Mouse (Mus musculus): ENCODE results near the gene Fis1.
"Not testable (repeated sequence)": the region's sequence is repeated elsewhere in the genome, so short reads cannot be mapped to it uniquely, and the experiment has no call there.

Fis1 gene

DNA sequence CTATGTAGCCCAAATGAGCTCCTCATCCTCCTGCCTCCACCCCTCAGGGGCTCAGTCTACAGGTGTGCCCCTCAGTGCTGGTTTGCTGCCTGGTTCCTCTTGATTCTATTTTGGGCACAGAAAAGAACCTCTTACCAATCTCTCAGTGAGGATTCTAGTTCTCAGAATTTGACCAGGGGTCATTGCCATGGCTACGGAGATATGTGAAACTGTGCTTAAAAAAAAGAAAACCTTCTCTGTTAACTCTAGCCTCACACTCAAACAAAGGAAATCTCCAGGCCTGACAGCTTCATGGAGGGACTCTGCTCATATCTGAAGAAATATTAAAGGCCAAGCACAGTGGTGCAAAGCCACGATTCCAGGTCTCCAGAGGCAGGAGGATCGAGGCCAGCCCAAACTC lies 10.3 kb upstream of the Fis1 start:
- no peak for DNase-seq

GRCm38 (mm10) chr5:136943382-136943781 lies 9.7 kb upstream of the Fis1 start:
- DNase-seq: no peak

DNA sequence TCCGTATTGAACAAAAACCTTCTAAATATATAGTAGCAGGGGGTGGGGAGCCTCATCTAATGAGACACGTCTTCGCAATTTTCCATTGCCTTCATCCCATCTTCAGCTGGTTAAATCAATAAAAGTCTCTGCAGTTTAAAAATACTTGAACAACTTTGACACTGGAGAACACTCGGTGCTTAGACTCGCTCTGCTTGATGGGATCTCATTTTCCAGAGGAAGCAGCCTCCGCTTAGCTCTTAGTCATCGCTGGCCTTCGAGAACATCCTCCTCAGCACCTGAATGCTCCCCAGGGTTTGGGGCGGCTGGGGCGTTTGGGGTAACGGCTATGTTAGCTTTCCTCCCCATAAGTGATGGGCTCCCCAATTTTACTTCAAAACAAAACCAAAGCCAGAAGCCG lies 8.0 kb upstream of the Fis1 start:
- no peak for DNase-seq

DNA sequence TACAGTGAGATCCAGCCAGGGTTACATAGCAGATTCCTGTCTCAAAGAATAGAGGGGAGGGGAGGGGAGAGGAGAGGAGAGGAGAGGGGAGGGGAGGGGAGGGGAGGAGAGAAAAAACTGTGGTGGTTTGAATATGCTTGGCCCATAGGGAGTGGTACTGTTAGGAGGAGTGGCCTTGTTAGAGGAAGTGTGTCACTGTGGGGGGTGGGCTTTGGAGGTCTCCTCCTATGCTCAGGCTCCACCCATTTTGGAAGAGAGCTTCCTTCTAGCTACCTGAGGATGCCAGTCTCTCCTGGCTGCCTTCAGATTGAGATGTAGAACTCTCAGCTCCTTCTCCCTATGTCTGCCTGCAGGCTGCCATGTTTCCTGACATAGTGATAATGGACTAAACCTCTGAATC lies 5.2 kb upstream of the Fis1 start:
- no peak for DNase-seq

DNA sequence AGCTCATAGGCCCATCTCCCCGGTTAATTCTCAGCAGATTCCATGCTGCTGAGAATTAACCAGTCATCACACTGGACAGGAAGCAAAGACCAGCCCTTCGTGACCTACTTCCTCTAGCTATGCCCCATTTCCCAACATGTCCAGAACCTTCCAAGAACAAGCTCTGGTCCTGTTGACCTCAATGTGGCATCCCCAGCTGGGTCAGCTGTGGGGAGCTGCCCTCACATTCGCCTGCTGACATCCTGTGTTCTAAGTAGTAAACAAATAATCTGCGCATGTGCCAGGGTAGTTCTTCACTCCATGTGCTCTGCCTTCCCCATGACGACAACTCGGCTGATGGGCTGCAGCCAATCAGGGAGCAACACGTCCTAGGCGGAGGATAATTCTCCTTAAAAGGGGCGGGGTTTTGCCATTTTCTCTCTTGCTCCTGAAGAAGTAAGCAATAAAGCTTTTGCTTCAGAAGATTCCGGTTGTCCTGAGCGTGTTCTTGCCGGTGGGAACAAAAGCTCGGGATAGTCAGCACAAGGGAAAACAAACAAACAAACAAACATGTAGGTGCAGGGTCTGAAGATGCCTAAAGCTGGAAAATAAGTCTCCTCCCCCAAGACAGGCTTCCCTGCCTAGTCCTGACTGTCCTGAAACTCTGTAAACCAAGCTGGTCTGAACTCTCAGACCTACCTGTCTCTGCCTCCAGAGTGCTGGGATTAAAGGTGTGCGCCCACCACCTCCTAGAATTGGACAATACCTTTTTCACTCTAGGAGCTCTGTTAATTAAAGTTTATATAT lies 3.3 kb upstream of the Fis1 start:
- DNase-seq: not testable (repeated sequence)

- DNase-seq: no peak
These were observed 2.6 kb upstream of the Fis1 start for GRCm38 (mm10) chr5:136950521-136950920.

GRCm38 (mm10) chr5:136952153-136952552 lies 922 bp upstream of the Fis1 start:
- DNase-seq: no peak

- peak; percentile 38 for DNase-seq
These were observed 421 bp downstream of the Fis1 start for GRCm38 (mm10) chr5:136953440-136953951.

DNA sequence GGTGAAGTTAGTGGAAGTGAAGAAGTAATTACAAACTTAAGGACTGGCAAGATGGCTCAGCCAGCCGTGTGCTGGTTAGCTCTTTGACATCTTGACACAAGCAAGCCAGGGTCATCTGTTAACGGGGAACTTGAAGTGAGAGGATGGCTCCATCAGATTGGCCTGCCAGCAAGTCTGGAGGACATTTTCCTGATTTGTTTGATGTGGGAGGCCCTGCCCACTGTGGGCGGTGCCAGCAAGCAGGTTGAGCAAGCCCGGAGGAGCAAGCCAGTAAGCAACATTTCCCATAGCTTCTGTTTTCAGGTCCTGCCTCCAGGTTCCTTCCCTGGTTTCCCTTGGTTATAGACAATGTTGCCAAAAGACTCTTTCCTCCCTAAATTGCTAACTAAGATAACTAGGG lies 2.5 kb downstream of the Fis1 start:
- no peak for DNase-seq

GRCm38 (mm10) chr5:136957250-136957649 lies 4.2 kb downstream of the Fis1 start:
- no peak for DNase-seq

- DNase-seq: peak; percentile 77
These were observed 6.0 kb downstream of the Fis1 start for GRCm38 (mm10) chr5:136958991-136959605.

DNA sequence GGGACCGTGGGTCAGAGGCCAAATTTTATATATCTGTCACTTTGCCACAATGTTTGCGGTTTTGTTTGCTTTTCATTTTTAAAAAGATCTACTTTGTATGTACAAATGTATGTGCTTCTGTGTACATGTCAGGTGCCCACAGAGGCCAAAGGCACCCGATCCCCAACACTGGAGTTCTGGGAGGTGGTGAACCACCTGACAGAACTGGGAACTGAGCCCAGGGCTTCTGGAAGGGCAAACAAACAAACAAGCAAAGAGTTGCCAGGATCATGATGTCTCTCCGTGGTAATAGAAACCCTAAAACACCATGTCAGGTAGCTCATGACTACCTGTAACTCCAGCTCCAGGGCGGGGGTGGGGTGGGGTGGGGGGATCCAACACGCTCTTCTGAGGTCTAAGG lies 7.0 kb downstream of the Fis1 start:
- DNase-seq: peak; percentile 65

- DNase-seq: no peak
These were observed 8.4 kb downstream of the Fis1 start for GRCm38 (mm10) chr5:136961334-136961982.

DNA sequence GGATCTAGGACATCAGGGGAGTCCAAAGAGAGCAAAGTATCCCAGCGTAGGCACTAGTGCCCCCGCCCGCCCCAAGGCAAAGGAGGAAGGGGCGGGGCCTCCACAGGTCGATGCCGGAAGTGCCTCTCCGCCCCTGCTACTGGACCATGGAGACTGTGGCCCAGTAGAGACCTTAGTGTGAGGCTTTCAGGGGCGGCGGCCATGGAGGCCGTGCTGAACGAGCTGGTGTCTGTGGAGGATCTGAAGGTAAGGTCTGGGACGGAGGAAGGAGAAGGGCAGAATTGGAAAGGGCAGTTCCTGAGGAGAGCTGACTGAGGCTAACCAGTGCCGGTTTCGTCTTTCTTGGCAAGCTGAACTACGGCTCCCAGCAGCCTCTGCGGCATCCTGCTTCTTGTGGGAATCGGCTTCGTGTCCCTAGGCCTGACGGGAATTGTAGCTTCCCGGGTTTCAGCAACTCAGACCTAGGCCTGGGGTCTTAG lies 8.9 kb downstream of the Fis1 start:
- peak; percentile 97 for DNase-seq

DNA sequence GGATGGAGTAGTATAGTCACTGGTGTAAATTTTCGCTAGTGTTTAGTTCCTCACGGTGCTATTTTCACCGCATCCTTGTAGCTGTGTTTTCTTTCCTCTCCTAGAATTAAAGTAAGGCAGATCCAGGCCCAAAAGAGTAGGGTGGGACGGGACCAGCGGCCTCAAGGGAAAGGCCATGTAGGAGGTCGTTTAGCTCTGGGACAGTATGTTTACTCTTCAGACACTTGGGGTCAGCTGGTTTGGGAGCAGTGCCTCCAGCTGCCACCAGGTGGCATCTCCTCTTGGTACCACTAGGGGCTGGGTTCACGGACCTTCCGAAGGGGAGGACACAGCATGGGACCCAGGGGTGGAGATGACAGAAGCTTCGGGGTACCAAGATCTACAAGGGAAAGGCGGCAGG lies 9.4 kb downstream of the Fis1 start:
- DNase-seq: peak; percentile 88

DNA sequence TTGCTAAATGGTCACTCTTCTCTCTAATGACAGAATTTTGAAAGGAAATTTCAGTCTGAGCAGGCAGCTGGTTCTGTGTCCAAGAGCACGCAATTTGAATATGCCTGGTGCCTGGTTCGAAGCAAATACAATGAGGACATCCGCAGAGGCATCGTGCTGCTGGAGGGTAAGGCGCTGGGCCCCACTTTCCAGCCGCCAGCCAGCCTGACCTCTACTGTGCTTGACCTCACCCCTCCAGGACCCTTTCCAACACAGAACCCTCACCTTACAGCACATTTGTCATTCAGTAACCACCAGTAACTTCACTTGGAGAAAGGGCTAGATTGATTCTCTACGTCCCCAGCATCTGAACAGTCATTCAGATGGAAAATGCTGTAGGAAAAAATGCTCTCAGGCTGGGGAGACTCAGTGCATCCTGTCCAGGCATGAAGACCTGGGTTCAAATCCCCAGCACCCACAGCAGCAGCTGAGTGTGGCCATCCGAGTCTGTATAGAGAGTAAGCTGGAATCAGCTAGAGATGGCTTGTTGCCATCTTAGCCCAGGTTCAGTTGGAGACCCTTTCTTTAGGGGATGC lies 10.0 kb downstream of the Fis1 start:
- peak; percentile 39 for DNase-seq

GRCm38 (mm10) chr5:136965210-136965609 lies 12.1 kb downstream of the Fis1 start:
- no peak for DNase-seq

DNA sequence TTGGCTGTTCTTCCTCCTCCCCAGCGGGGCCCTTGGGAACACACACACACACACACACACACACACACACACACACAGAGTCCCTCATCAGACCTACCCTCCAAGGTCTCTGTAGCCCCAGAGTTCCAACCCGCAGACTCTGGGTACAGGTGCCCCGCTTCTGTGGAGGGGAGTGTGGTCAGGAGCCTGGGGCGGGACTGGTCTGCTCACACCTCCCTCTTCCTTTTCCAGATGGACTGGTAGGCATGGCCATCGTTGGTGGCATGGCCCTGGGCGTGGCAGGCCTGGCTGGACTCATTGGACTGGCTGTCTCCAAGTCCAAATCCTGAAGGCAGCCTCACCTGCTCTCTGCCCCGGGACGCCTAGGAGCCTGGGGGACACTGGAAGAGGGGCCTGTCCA lies 12.6 kb downstream of the Fis1 start:
- peak; percentile 47 for DNase-seq

- peak; percentile 65 for DNase-seq
These were observed 13.3 kb downstream of the Fis1 start, which contains the start of gene Cldn15 for GRCm38 (mm10) chr5:136966331-136966730. Gene Cldn15, plus strand, starts transcription at chr5:136966616.

GRCm38 (mm10) chr5:136966861-136967455 lies 13.9 kb downstream of the Fis1 start:
- DNase-seq: peak; percentile 37

DNA sequence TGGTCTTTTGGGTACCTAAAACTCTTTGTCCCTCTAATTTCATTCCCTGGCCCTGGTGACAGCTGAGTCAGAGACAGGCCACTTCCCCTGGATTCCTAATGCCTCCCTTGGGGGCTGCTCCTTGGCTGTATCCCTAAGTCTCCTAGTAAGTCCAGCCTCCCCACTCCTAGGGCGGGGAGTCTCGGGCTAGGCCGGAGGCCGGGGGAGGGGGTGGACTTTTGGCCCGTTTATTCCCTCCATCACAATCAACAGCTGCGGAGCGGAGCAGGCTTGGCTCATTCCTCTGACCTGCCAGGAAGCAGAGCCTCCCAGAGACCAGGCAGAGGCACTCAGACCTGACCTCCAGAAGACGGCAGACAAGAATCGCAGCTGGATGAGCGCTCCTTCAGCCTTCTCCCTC lies 14.5 kb downstream of the Fis1 start:
- DNase-seq: peak; percentile 79

DNA sequence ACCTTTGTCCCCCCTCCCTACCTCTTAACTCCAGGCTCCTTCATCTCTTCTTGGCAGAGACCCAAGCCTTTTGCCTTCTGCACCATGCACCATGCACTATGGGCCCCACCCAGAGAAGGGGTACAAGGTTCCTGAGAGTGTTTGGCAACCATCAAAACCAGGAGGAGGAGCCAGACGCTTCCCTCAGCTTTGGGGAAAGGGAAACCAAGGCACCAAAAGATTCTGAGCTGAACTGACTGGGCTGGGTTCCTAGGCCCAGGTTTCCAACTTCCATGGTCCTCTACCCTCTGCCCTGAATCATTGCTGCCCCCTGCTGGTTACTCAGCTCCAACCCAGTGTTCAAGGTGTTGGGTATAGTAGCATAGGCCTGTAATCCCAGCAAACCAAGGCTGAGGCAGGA lies 17.6 kb downstream of the Fis1 start:
- peak; percentile 88 for DNase-seq

DNA sequence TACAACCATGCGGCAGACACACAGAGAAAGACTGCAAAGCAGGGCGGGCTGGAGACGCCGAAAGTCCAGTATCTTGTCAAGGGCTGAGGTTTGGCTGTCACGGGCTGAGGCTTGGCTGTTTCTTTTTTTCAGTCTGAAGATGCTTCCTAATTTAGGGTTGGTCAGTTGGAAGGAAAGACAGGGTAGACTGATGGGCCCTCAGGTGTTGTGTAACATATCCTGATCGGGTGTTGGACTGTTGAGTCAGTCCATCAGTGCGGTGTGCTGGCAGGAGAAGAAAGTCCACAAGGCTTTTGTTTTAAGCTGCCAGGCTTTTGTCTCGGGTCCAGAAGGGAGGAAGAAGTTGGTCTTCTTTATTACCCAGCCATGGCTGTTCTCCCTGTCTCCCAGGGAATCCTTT lies 20.6 kb downstream of the Fis1 start:
- DNase-seq: no peak

All from kidney, adult 18-20 months (tissue).